Mouse (Mus musculus) hindbrain, postnatal 0 days (tissue): ENCODE measurements around the gene Ss18l1. TPM values are rescaled to one million over a fixed set of nuclear protein-coding genes. Genes with fewer than 3 reads are reported as not detected.

Source experiments
- ATAC-seq: fragments of 200-750 bp; cut with Nextera tagmentation; 2 replicates; pipeline ENCODE4 v1.8.0; 2017; ENCODE audit warnings: mild to moderate bottlenecking, moderate TSS enrichment, moderate library complexity
- DNase-seq: peaks from one replicate; pipeline ENCODE4 v3.0.0-alpha.2; 2015; ENCODE audit warnings: low spot score
- H3K27ac ChIP-seq: fragments of 300-500 bp; sonication (generic); 2 replicates; pipeline ENCODE4 v1.5.1; 2014; ENCODE audit warnings: mild to moderate bottlenecking
- H3K27me3 ChIP-seq: fragments of 300-500 bp; sonication (generic); 2 replicates; pipeline ENCODE4 v1.6.1; 2014; ENCODE audit warnings: low read length, mixed read lengths; ENCODE audit not compliant: insufficient read depth
- H3K36me3 ChIP-seq: fragments of 300-500 bp; sonication (generic); 2 replicates; pipeline ENCODE4 v1.6.1; 2014; ENCODE audit warnings: low read length, mixed read lengths; ENCODE audit not compliant: insufficient read depth
- H3K4me1 ChIP-seq: fragments of 300-500 bp; sonication (generic); 2 replicates; pipeline ENCODE4 v1.6.1; 2014; ENCODE audit warnings: antibody characterized with exemption, low read length, mixed read lengths; ENCODE audit not compliant: insufficient read depth
- H3K4me2 ChIP-seq: fragments of 300-500 bp; sonication (generic); 2 replicates; pipeline ENCODE4 v1.6.1; 2014; ENCODE audit warnings: low read depth, mild to moderate bottlenecking, low read length, moderate library complexity, mixed read lengths
- H3K4me3 ChIP-seq: fragments of 300-500 bp; sonication (generic); 2 replicates; pipeline ENCODE4 v1.5.1; 2014; ENCODE audit warnings: low read length
- H3K9ac ChIP-seq: fragments of 300-500 bp; sonication (generic); replicated peaks from 2 replicates; pipeline ENCODE4 v1.6.1; 2014; ENCODE audit warnings: mild to moderate bottlenecking, low read length, moderate library complexity, mixed read lengths
- H3K9me3 ChIP-seq: fragments of 300-500 bp; sonication (generic); 2 replicates; pipeline ENCODE4 v1.6.1; 2016; ENCODE audit warnings: low read length, mixed read lengths
- CTCF ChIP-seq: IDR thresholded peaks from 2 replicates; pipeline ENCODE4 v1.5.1; 2016; ENCODE audit warnings: antibody characterized with exemption, control low read depth, low read depth
- WGBS: fragments of 180-500 bp; shearing (Covaris S2); extraction: QIAGEN DNeasy Blood & Tissue Kit; methylation state at CpG from one replicate; pipeline ENCODE4 v1.1.7; 2014; 5-methylcytosine and 5-hydroxymethylcytosine counted together
- polyA plus RNA-seq: library from polyadenylated mRNA; unstranded; fragments of >200 nt; fragmentation: Nextera tagmentation; extraction: Ambion mirVana; gene quantifications from 2 replicates; pipeline ENCODE4 v1.2.1, GENCODE M21; 2015
- total RNA-seq: library from RNA; depleted of rRNA; stranded (reverse); fragments of >200 nt; gene quantifications from 2 replicates; pipeline ENCODE4 v1.2.3, GENCODE M21; 2014

Ss18l1 gene
- total and polyA plus RNA-seq, 2 experiments from 2014 or later, result 37.2 to 80.7 TPM

GRCm38 (mm10) chr2:180105441-180106190, 63.3 kb downstream of the Ss18l1 start:
- WGBS, result 26% methylated on average over 8 of the region's 8 CpGs
- H3K4me2 ChIP-seq, result no peak overlapping the region

GRCm38 (mm10) chr2:180107081-180107480, 64.8 kb downstream of the Ss18l1 start:
- no peak overlapping the region for H3K9ac ChIP-seq
- ATAC-seq (no peak), DNase-seq (no peak)
- no peak overlapping the region for H3K4me2 ChIP-seq
- H3K36me3 ChIP-seq, result no peaks in the 10 kb centered on the region
- H3K27ac ChIP-seq, result no peak overlapping the region
- peaks cover 7% of the 10 kb centered on the region; the same call in 1 of the 2 replicates for H3K4me1 ChIP-seq
- TF ChIP-seq CTCF, result peak; percentile 36
- no peaks in the 10 kb centered on the region for H3K9me3 ChIP-seq
- WGBS, result 69% methylated on average over 4 of the region's 4 CpGs
- H3K27me3 ChIP-seq, result peaks cover 6% of the 10 kb centered on the region; the same call in 1 of the 2 replicates
- H3K4me3 ChIP-seq, result no peak overlapping the region

More at GRCm38 (mm10) chr2:180105441-180106190, 63.3 kb downstream of the Ss18l1 start:
- ATAC-seq (no peak), DNase-seq (no peak)
- Histone ChIP-seq H3K9ac (no peak overlapping the region), H3K27ac (no peak overlapping the region), H3K4me1 (peaks cover 7% of the 10 kb centered on the region; the same call in 1 of the 2 replicates), H3K4me3 (no peak overlapping the region), H3K9me3 (no peaks in the 10 kb centered on the region), H3K27me3 (peaks cover 6% of the 10 kb centered on the region; the same call in 1 of the 2 replicates), H3K36me3 (no peaks in the 10 kb centered on the region)
- TF ChIP-seq CTCF, result no peak

- ATAC-seq (no peak), DNase-seq (no peak)
- Histone ChIP-seq H3K9ac (no peak overlapping the region), H3K9me3 (no peaks in the 10 kb centered on the region), H3K36me3 (no peaks in the 10 kb centered on the region), H3K4me3 (no peak overlapping the region), H3K27me3 (peaks cover 6% of the 10 kb centered on the region; the same call in 1 of the 2 replicates), H3K4me2 (no peak overlapping the region), H3K27ac (no peak overlapping the region), H3K4me1 (peaks cover 3% of the 10 kb centered on the region; the same call in 1 of the 2 replicates)
- TF ChIP-seq CTCF, result no peak
- 60% methylated on average over 6 of the region's 6 CpGs for WGBS
These were observed 66.0 kb downstream of the Ss18l1 start for GRCm38 (mm10) chr2:180108285-180108684.

GRCm38 (mm10) chr2:180113909-180114890, 71.9 kb downstream of the Ss18l1 start:
- DNase-seq (peak; percentile 83), ATAC-seq (no peak)
- Histone ChIP-seq H3K36me3 (no peaks in the 10 kb centered on the region), H3K4me1 (peaks cover 28% of the 10 kb centered on the region), H3K9me3 (no peaks in the 10 kb centered on the region), H3K4me2 (no peak overlapping the region), H3K27ac (peak overlapping the region; percentile 32; the same call in 1 of the 2 replicates), H3K4me3 (no peak overlapping the region), H3K9ac (no peak overlapping the region), H3K27me3 (no peaks in the 10 kb centered on the region)
- TF ChIP-seq CTCF, result peak; percentile 53
- WGBS, result 38% methylated on average over 17 of the region's 17 CpGs

GRCm38 (mm10) chr2:180115279-180115678, 73.0 kb downstream of the Ss18l1 start:
- Histone ChIP-seq H3K27me3 (no peaks in the 10 kb centered on the region), H3K4me1 (peaks cover 35% of the 10 kb centered on the region), H3K36me3 (no peaks in the 10 kb centered on the region), H3K9ac (no peak overlapping the region), H3K4me2 (no peak overlapping the region), H3K27ac (0 out of 2 replicates have a peak overlapping the region, but pooled peaks have one; percentile 32), H3K9me3 (no peaks in the 10 kb centered on the region), H3K4me3 (no peak overlapping the region)
- TF ChIP-seq CTCF, result no peak
- ATAC-seq (no peak), DNase-seq (peak; percentile 47)
- 19% methylated on average over 6 of the region's 6 CpGs for WGBS

GRCm38 (mm10) chr2:180116081-180116493, 73.8 kb downstream of the Ss18l1 start:
- Histone ChIP-seq H3K9ac (no peak overlapping the region), H3K36me3 (no peaks in the 10 kb centered on the region), H3K4me3 (no peak overlapping the region), H3K27me3 (no peaks in the 10 kb centered on the region), H3K4me1 (peaks cover 37% of the 10 kb centered on the region), H3K4me2 (no peak overlapping the region), H3K27ac (no peak overlapping the region), H3K9me3 (no peaks in the 10 kb centered on the region)
- no peak for TF ChIP-seq CTCF
- 65% methylated on average over 10 of the region's 10 CpGs for WGBS
- DNase-seq (no peak), ATAC-seq (no peak)
